Mouse (Mus musculus): ENCODE measurements around the gene Mecp2.
"Not testable (repeated sequence)": the region's sequence is repeated elsewhere in the genome, so short reads cannot be mapped to it uniquely, and the experiment has no call there.

GRCm38 (mm10) chrX:74135263-74135662 is at the start of gene Mecp2:
- TF ChIP-seq CTCF (IDR thresholded peaks at IDR 0.05); EP300 (IDR thresholded peaks at IDR 0.05; ENCODE audit: insufficient read depth, low read depth, low read length); POLR2A (IDR thresholded peaks at IDR 0.05; ENCODE audit: insufficient read depth, low read depth, low read length): not testable (repeated sequence)
